Mouse (Mus musculus) natural killer cell, adult 2 months (primary cell): ENCODE results near the gene 9130019O22Rik.
A peak's percentile ranks its signal among the peaks of the same experiment; 100 is the strongest.
"Not testable (repeated sequence)": the region's sequence is repeated elsewhere in the genome, so short reads cannot be mapped to it uniquely, and the experiment has no call there.

ENCODE experiments used
- DNase-seq, 2 experiments: peaks; one replicate each; pipeline ENCODE4 v3.0.0; 2022; ENCODE audit warnings: low spot score in 2 of 2

9130019O22Rik gene

GRCm38 (mm10) chr7:127386641-127387392 is at the start of gene 9130019O22Rik:
Gene 9130019O22Rik (minus strand): TSS chr7:127387166.
- DNase-seq: peak; percentile 87 to 90

GRCm38 (mm10) chr7:127435206-127435605 is 48.2 kb upstream of the 9130019O22Rik start:
- DNase-seq: no peak

GRCm38 (mm10) chr7:127426354-127426753 is 39.4 kb upstream of the 9130019O22Rik start:
- DNase-seq: no peak

- DNase-seq: no peak
Observed at GRCm38 (mm10) chr7:127425911-127426310, 38.9 kb upstream of the 9130019O22Rik start.

- no peak for DNase-seq
Observed at GRCm38 (mm10) chr7:127425291-127425690, 38.3 kb upstream of the 9130019O22Rik start.

GRCm38 (mm10) chr7:127422247-127422646 is 35.3 kb upstream of the 9130019O22Rik start:
- DNase-seq: peak; percentile 12 to 22

- DNase-seq: peak; percentile 94 to 95
Observed at GRCm38 (mm10) chr7:127421388-127422191, 34.6 kb upstream of the 9130019O22Rik start, which contains the start of gene Zfp688. Gene Zfp688 (minus strand): TSS chr7:127422068.

- no peak for DNase-seq
Observed at GRCm38 (mm10) chr7:127411418-127411817, 24.5 kb upstream of the 9130019O22Rik start.

GRCm38 (mm10) chr7:127406002-127406987 is 19.3 kb upstream of the 9130019O22Rik start, which contains the start of gene Zfp764:
Gene Zfp764 (minus strand): TSS chr7:127406822.
- DNase-seq: peak; percentile 86 to 89

- not testable (repeated sequence) for DNase-seq
Observed at GRCm38 (mm10) chr7:127404101-127404500, 17.1 kb upstream of the 9130019O22Rik start.

- no peak for DNase-seq
Observed at GRCm38 (mm10) chr7:127402980-127403379, 16.0 kb upstream of the 9130019O22Rik start.

- DNase-seq: no peak
Observed at GRCm38 (mm10) chr7:127400355-127400754, 13.4 kb upstream of the 9130019O22Rik start.

GRCm38 (mm10) chr7:127393944-127394333 is 7.0 kb upstream of the 9130019O22Rik start:
- DNase-seq: no peak

- peak; percentile 97 to 99 for DNase-seq
Observed at GRCm38 (mm10) chr7:127393157-127393943, 6.4 kb upstream of the 9130019O22Rik start, which contains the start of gene E430018J23Rik. Gene E430018J23Rik (minus strand): TSS chr7:127393629.

GRCm38 (mm10) chr7:127392251-127392824 is 5.4 kb upstream of the 9130019O22Rik start:
- no peak for DNase-seq

GRCm38 (mm10) chr7:127391538-127391937 is 4.6 kb upstream of the 9130019O22Rik start:
- no peak for DNase-seq

- no peak for DNase-seq
Observed at GRCm38 (mm10) chr7:127390306-127390705, 3.3 kb upstream of the 9130019O22Rik start.

GRCm38 (mm10) chr7:127388201-127388600 is 1.2 kb upstream of the 9130019O22Rik start:
- DNase-seq: not testable (repeated sequence)

- not testable (repeated sequence) for DNase-seq
Observed at GRCm38 (mm10) chr7:127385560-127385959, 1.4 kb downstream of the 9130019O22Rik start.
